Mouse (Mus musculus) ES-Bruce4 (cell line): Measurements from ENCODE around the gene Doc2a. TPM values are rescaled to one million over a fixed set of nuclear protein-coding genes. Genes with fewer than 3 reads are reported as not detected.

Experiments used
- H3K27ac ChIP-seq: 2 replicates; pipeline ENCODE4 v1.5.1; 2012; ENCODE audit warnings: low read length, inconsistent platforms; ENCODE audit not compliant: insufficient read depth
- H3K27me3 ChIP-seq: 2 replicates; pipeline ENCODE4 v1.6.1; 2012; ENCODE audit warnings: mild to moderate bottlenecking, low read length, inconsistent platforms; ENCODE audit not compliant: control insufficient read depth, poor library complexity, insufficient read depth, severe bottlenecking
- H3K36me3 ChIP-seq: 2 replicates; pipeline ENCODE4 v1.6.1; 2012; ENCODE audit warnings: inconsistent platforms, mild to moderate bottlenecking, low read length, moderate library complexity; ENCODE audit not compliant: control insufficient read depth, poor library complexity, insufficient read depth, severe bottlenecking
- H3K4me1 ChIP-seq: one replicate; pipeline ENCODE4 v1.8.1; 2011; ENCODE audit warnings: low read length; ENCODE audit not compliant: control insufficient read depth, insufficient read depth
- H3K4me3 ChIP-seq: 2 replicates; pipeline ENCODE4 v1.5.1; 2011; ENCODE audit warnings: low read depth, mild to moderate bottlenecking, low read length
- H3K9ac ChIP-seq: 2 replicates; pipeline ENCODE4 v1.6.1; 2012; ENCODE audit warnings: low read depth, mild to moderate bottlenecking, inconsistent platforms; ENCODE audit not compliant: poor library complexity, severe bottlenecking
- H3K9me3 ChIP-seq: replicated peaks from 2 replicates; pipeline ENCODE4 v1.6.1; 2012; ENCODE audit warnings: mild to moderate bottlenecking, low read length, inconsistent platforms; ENCODE audit not compliant: control insufficient read depth, poor library complexity, insufficient read depth, severe bottlenecking
- CTCF ChIP-seq: IDR thresholded peaks from one replicate; pipeline ENCODE4 v1.8.1; 2011; ENCODE audit warnings: low read depth, low read length
- EP300 ChIP-seq: IDR thresholded peaks from 2 replicates; pipeline ENCODE4 v1.6.1; 2011; ENCODE audit warnings: low read depth, low read length; ENCODE audit not compliant: insufficient read depth
- POLR2A ChIP-seq: IDR thresholded peaks from one replicate; pipeline ENCODE4 v1.8.1; 2011; ENCODE audit warnings: low read length; ENCODE audit not compliant: insufficient read depth
- polyA plus RNA-seq: library from polyadenylated mRNA; stranded (reverse); fragments of >200 nt; gene quantifications from 2 replicates; pipeline ENCODE4 v1.2.4, GENCODE M21; 2011; ENCODE audit warnings: low read depth; ENCODE audit not compliant: missing spikeins, insufficient read depth, insufficient read length

Gene Doc2a
- polyA plus RNA-seq, 1 experiment: 3.3 TPM

DNA sequence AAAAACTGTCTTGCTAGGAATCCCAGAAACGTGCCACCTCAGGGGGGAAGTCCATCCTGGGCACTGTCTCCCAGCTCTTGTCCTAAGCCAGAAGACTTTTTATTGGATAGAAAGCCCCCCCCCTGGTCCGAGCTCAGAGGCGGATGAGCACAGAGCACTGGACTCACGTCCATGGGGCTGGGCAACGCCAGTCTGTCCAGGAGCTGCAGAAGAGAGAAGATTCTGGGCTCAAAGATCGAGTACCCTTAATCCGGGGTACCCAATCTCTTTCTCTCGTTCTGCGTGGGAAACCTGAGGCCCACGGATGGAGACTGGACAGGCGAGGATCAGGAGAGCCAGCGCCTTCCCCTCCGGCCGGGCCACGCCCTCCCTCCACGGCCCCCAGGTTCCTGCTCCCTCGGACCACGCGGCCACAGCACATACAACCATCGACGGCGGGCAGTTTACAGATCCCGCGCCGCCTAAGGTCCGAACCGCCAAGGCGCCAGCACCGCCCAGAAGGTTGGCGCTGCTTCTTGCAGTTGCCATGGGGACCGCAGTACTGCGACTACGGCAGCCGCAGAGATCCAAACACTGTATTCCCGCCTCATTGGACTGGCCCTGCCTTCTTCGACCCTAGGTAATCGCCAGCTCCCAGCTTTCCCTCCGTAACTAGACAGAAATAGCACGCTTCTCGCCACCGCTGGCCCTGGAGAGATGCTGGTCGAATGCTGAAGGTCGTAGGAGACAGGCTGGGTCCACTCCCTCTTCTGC is 38.3 kb upstream of the Doc2a start:
- Histone ChIP-seq H3K9me3 (no peaks in the 10 kb centered on the region), H3K9ac (peak overlapping the region; percentile 71), H3K27me3 (no peaks in the 10 kb centered on the region), H3K36me3 (no peaks in the 10 kb centered on the region), H3K27ac (peak overlapping the region; percentile 63), H3K4me3 (peak overlapping the region; percentile 87), H3K4me1 (peaks cover 3% of the 10 kb centered on the region)
- TF ChIP-seq CTCF: no peak
- TF ChIP-seq EP300: peak; percentile 76; the same call in 1 of the 2 replicates
- TF ChIP-seq POLR2A: peak; percentile 12

DNA sequence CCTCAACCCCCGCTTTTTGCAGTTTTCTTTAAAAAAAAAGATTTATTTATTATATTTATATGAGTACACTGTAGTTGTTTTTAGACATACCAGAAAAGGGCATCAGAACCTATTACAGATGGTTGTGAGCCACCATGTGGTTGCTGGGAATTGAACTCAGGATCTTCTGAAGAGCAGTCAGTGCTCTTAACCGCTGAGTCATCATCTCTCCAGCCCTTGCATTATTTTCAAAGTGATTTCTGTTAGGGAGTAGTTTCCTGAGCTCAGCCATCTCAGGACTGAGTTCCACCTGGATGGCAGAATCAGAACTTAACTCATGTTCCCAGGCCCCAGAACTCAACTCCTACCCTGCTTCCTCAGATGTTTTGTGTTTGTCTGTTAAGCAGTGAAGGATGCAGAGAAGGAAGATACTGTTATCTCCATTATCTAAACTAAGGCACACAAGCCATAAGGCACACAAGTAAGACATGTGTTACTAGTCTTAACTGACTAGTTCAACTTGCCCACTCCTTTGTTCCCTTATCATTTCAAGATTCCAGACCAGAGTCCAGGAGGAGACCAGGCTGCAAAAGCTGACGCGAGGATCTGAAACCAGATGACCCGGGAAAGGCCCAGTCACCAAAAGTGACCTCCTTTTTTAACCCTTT is 37.4 kb upstream of the Doc2a start:
- H3K27ac ChIP-seq: no peak overlapping the region; the same call in 1 of the 2 replicates
- H3K4me1 ChIP-seq: peaks cover 5% of the 10 kb centered on the region
- peak overlapping the region; percentile 71 for H3K9ac ChIP-seq
- no peaks in the 10 kb centered on the region for H3K36me3 ChIP-seq
- H3K4me3 ChIP-seq: no peak overlapping the region
- H3K9me3 ChIP-seq: no peaks in the 10 kb centered on the region
- TF ChIP-seq CTCF (no peak), POLR2A (no peak), EP300 (no peak)
- no peaks in the 10 kb centered on the region for H3K27me3 ChIP-seq

DNA sequence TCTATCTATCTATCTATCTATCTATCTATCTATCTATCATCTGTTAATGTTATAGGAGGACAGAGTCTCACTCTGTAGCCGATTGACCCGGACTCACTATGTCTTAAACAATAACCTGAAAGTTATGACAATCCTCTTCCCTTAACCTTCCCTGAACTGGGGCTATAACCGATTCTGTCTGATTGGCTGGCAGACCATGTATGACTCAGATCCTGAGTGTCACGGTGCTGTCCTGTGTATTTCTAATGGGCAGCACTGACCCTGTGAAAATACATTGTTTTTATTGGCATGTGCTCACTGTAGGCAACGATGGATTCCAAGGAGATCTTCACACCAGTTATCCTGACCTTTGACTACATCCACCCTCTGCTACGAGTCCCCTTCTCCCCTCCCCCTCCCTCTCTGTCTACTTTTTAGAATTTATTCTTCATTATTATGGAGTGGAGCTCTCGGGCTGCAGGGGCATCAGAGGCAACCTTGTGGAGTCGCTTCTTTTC is 31.4 kb upstream of the Doc2a start:
- Histone ChIP-seq H3K36me3 (no peaks in the 10 kb centered on the region), H3K27me3 (no peaks in the 10 kb centered on the region), H3K4me3 (no peak overlapping the region), H3K9me3 (no peaks in the 10 kb centered on the region), H3K27ac (no peak overlapping the region), H3K9ac (no peak overlapping the region), H3K4me1 (peaks cover 7% of the 10 kb centered on the region)
- TF ChIP-seq POLR2A (no peak), EP300 (no peak), CTCF (no peak)

DNA sequence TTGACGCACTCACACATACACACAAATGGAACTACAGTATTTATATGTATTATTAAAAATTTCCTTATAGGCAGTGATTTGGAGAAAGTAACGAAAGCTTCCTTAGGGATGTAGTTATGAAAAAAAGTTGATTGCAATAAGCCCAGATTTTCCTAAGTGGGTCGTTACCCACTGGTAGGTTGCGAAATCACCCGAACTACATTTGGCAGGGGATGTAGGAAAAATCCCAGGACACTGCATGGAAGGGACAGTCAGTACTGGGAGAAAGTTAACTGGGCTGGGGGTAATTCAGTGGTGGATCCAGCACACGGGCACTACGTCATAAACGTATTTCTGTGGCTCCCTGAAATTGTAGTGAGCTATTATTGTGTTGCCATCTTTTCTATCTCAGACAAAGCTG is 30.7 kb upstream of the Doc2a start:
- H3K9ac ChIP-seq: no peak overlapping the region
- no peak overlapping the region for H3K27ac ChIP-seq
- no peaks in the 10 kb centered on the region for H3K27me3 ChIP-seq
- H3K36me3 ChIP-seq: no peaks in the 10 kb centered on the region
- no peaks in the 10 kb centered on the region for H3K9me3 ChIP-seq
- H3K4me1 ChIP-seq: peaks cover 7% of the 10 kb centered on the region
- no peak for TF ChIP-seq EP300
- no peak for TF ChIP-seq POLR2A
- no peak for TF ChIP-seq CTCF
- H3K4me3 ChIP-seq: no peak overlapping the region

DNA sequence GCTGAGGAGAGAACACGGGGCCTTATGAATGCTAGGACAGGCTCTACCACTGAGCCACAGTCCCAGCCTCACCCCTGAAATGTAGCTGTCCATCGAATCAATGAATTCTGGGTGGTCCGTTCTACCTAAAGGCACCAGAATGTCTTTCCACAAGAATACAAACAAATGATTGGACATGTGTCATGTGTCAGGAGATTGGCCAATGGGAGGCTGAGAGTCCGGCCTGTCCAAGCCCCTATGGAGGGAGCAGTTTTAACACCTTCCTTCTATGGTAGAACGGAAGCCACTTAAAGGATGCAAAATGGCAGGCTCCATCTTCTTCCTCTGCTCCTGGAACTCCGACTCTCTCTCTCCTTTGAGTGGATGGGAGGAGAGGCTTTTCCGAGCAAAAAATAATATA is 29.6 kb upstream of the Doc2a start:
- Histone ChIP-seq H3K4me3 (no peak overlapping the region), H3K36me3 (no peaks in the 10 kb centered on the region), H3K27ac (no peak overlapping the region), H3K9me3 (no peaks in the 10 kb centered on the region), H3K27me3 (no peaks in the 10 kb centered on the region), H3K9ac (no peak overlapping the region), H3K4me1 (peaks cover 12% of the 10 kb centered on the region)
- TF ChIP-seq EP300 (no peak), POLR2A (no peak), CTCF (no peak)

DNA sequence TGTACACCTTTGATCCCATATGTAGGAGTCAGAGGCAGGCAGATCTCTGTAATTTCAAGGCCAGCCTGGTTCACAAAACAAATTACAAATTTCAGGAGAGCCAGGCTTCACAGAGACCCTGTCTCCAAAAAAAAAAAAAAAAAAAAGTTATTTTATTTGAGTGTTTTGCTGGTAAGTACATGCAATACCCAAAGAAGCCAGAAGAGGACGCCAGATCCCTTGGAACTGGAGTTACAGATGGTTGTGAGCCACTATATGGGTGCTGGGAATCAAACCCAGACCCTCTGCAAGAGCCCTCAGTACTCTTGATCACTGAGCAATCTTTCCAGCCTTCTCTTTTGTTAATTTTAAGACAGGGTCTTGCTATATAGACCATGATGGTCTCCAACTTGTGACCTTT is 28.4 kb upstream of the Doc2a start:
- no peak overlapping the region for H3K4me3 ChIP-seq
- no peaks in the 10 kb centered on the region for H3K27me3 ChIP-seq
- no peaks in the 10 kb centered on the region for H3K9me3 ChIP-seq
- H3K27ac ChIP-seq: no peak overlapping the region
- H3K9ac ChIP-seq: no peak overlapping the region
- no peaks in the 10 kb centered on the region for H3K36me3 ChIP-seq
- H3K4me1 ChIP-seq: peaks cover 13% of the 10 kb centered on the region
- TF ChIP-seq POLR2A: no peak
- TF ChIP-seq CTCF: no peak
- no peak for TF ChIP-seq EP300
